Mouse (Mus musculus) heart, adult 11 months (tissue): ENCODE results near the gene Dusp28.

Experiments used
- DNase-seq: peaks from one replicate; pipeline ENCODE4 v3.0.0; 2022

The Dusp28 gene

GRCm38 (mm10) chr1:92908664-92909063 lies 1.9 kb downstream of the Dusp28 start:
- DNase-seq = peak; percentile 87

- peak; percentile 89 for DNase-seq
Observed at GRCm38 (mm10) chr1:92909068-92909467, 2.3 kb downstream of the Dusp28 start.

GRCm38 (mm10) chr1:92910239-92910885 lies 3.6 kb downstream of the Dusp28 start, which contains the start of gene Rnpepl1:
TSS of gene Rnpepl1 (plus strand) at chr1:92910783.
- peak; percentile 98 for DNase-seq

- peak; percentile 96 for DNase-seq
Observed at GRCm38 (mm10) chr1:92910925-92911720, 4.3 kb downstream of the Dusp28 start.

GRCm38 (mm10) chr1:92911721-92912138 lies 4.9 kb downstream of the Dusp28 start:
- DNase-seq = peak; percentile 93

- peak; percentile 87 for DNase-seq
Observed at GRCm38 (mm10) chr1:92912286-92912685, 5.5 kb downstream of the Dusp28 start.

GRCm38 (mm10) chr1:92914239-92914638 lies 7.5 kb downstream of the Dusp28 start:
- DNase-seq = peak; percentile 85

- peak; percentile 90 for DNase-seq
Observed at GRCm38 (mm10) chr1:92914993-92915392, 8.2 kb downstream of the Dusp28 start.

- DNase-seq = peak; percentile 90
Observed at GRCm38 (mm10) chr1:92916725-92917124, 9.9 kb downstream of the Dusp28 start.

GRCm38 (mm10) chr1:92919151-92919550 lies 12.4 kb downstream of the Dusp28 start:
- peak; percentile 88 for DNase-seq

GRCm38 (mm10) chr1:92919775-92920174 lies 13.0 kb downstream of the Dusp28 start:
- DNase-seq = no peak

GRCm38 (mm10) chr1:92920474-92921200 lies 13.9 kb downstream of the Dusp28 start:
- DNase-seq = peak; percentile 94

GRCm38 (mm10) chr1:92921496-92921895 lies 14.7 kb downstream of the Dusp28 start:
- DNase-seq = no peak

GRCm38 (mm10) chr1:92930171-92930706 lies 23.5 kb downstream of the Dusp28 start:
- no peak for DNase-seq

GRCm38 (mm10) chr1:92933611-92934010 lies 26.8 kb downstream of the Dusp28 start:
- no peak for DNase-seq

GRCm38 (mm10) chr1:92934182-92934827 lies 27.5 kb downstream of the Dusp28 start, which contains the start of gene Capn10:
TSS of gene Capn10 (plus strand) at chr1:92934376.
- peak; percentile 100 for DNase-seq

- peak; percentile 93 for DNase-seq
Observed at GRCm38 (mm10) chr1:92935054-92935962, 28.5 kb downstream of the Dusp28 start.

- DNase-seq = no peak
Observed at GRCm38 (mm10) chr1:92935977-92936376, 29.2 kb downstream of the Dusp28 start.

- DNase-seq = peak; percentile 84
Observed at GRCm38 (mm10) chr1:92936467-92936866, 29.7 kb downstream of the Dusp28 start.

GRCm38 (mm10) chr1:92937797-92938196 lies 31.0 kb downstream of the Dusp28 start:
- DNase-seq = no peak

GRCm38 (mm10) chr1:92939746-92940145 lies 33.0 kb downstream of the Dusp28 start:
- DNase-seq = no peak
